Mouse (Mus musculus) CH12.LX (cell line): ENCODE measurements around the gene Igsf21. TPM values are rescaled to one million over a fixed set of nuclear protein-coding genes. Genes with fewer than 3 reads are reported as not detected.

Experiments
- DNase-seq: peaks from one replicate; pipeline ENCODE4 v3.0.0-alpha.2; 2013; ENCODE audit errors: extremely low read depth
- H3K27ac ChIP-seq: 2 replicates; pipeline ENCODE4 v1.5.1; 2012; ENCODE audit warnings: low read depth, mild to moderate bottlenecking, control low read depth, moderate library complexity; ENCODE audit not compliant: insufficient read depth
- H3K27me3 ChIP-seq: replicated peaks from 2 replicates; pipeline ENCODE3; 2012; ENCODE audit warnings: inconsistent platforms
- H3K36me3 ChIP-seq, 2 experiments: replicated peaks in 1 of 2; 2 replicates each; pipeline versions ENCODE3 to v1.6.1; 2012; ENCODE audit warnings: inconsistent platforms in 1 of 2, low read length in 1 of 2, mild to moderate bottlenecking in 1 of 2, mixed read lengths in 1 of 2, moderate library complexity in 1 of 2; ENCODE audit not compliant: control insufficient read depth in 1 of 2, insufficient read depth in 1 of 2
- H3K4me1 ChIP-seq, 2 experiments: 2 replicates each; pipeline ENCODE4 v1.6.1; 2012; ENCODE audit warnings: inconsistent platforms in 1 of 2, moderate library complexity in 1 of 2; ENCODE audit not compliant: insufficient read depth in 2 of 2, control insufficient read depth in 1 of 2
- H3K4me2 ChIP-seq: 2 replicates; pipeline ENCODE4 v1.6.1; 2012; ENCODE audit warnings: low read depth, mild to moderate bottlenecking, control low read depth; ENCODE audit not compliant: poor library complexity, insufficient read depth, severe bottlenecking
- H3K4me3 ChIP-seq, 3 experiments: fragments of 150-350 bp in 1 of 3; sonication (generic) in 1 of 3; replicated peaks in 1 of 3; 2 replicates each; pipeline versions ENCODE3 to v1.5.1; 2011 to 2012; ENCODE audit warnings: low read depth in 2 of 3, low read length in 2 of 3, mild to moderate bottlenecking in 2 of 3, moderate library complexity in 2 of 3, control low read depth in 1 of 3, improper control_type of control experiment in 1 of 3, inconsistent platforms in 1 of 3, mixed read lengths in 1 of 3; ENCODE audit not compliant: poor library complexity in 1 of 3
- H3K79me2 ChIP-seq: replicated peaks from 2 replicates; pipeline ENCODE4 v1.6.1; 2012; ENCODE audit warnings: mild to moderate bottlenecking, moderate library complexity; ENCODE audit not compliant: control insufficient read depth, poor library complexity, insufficient read depth, severe bottlenecking; ENCODE audit errors: extremely low read depth
- H3K9ac ChIP-seq: 2 replicates; pipeline ENCODE4 v1.6.1; 2012; ENCODE audit warnings: low read depth, mild to moderate bottlenecking, control low read depth, moderate library complexity; ENCODE audit not compliant: insufficient read depth
- H3K9me3 ChIP-seq: replicated peaks from 2 replicates; pipeline ENCODE3; 2012; ENCODE audit warnings: low read length, inconsistent platforms, mixed read lengths
- CTCF ChIP-seq, 2 experiments: IDR thresholded peaks in 1 of 2; conservative IDR thresholded peaks in 1 of 2; 2 replicates each; pipeline ENCODE4 v1.5.1; 2011 to 2012; ENCODE audit warnings: low read depth in 2 of 2, low read length in 2 of 2, improper control_type of control experiment in 1 of 2, inconsistent platforms in 1 of 2, mild to moderate bottlenecking in 1 of 2, moderate library complexity in 1 of 2
- ELF1 ChIP-seq: IDR thresholded peaks from 2 replicates; pipeline ENCODE4 v1.6.1; 2014; ENCODE audit warnings: low read depth, mild to moderate bottlenecking, inconsistent platforms, low read length, improper control_type of control experiment
- EP300 ChIP-seq: IDR thresholded peaks from 2 replicates; pipeline ENCODE4 v1.6.1; 2011; ENCODE audit warnings: low read length, improper control_type of control experiment
- ETS1 ChIP-seq: conservative IDR thresholded peaks from 2 replicates; pipeline ENCODE4 v1.6.1; 2012; ENCODE audit warnings: low read depth, mild to moderate bottlenecking, inconsistent platforms, low read length, improper control_type of control experiment, moderate library complexity
- GABPA ChIP-seq: IDR thresholded peaks from 2 replicates; pipeline ENCODE4 v1.6.1; 2012; ENCODE audit warnings: low read depth, low read length, improper control_type of control experiment, inconsistent platforms; ENCODE audit not compliant: insufficient replicate concordance
- IRF4 ChIP-seq: IDR thresholded peaks from 2 replicates; pipeline ENCODE4 v1.6.1; 2014; ENCODE audit warnings: low read depth, mild to moderate bottlenecking, inconsistent platforms, low read length, improper control_type of control experiment
- KAT2A ChIP-seq: IDR thresholded peaks from 2 replicates; pipeline ENCODE4 v1.6.1; 2012; ENCODE audit warnings: low read length, improper control_type of control experiment, inconsistent platforms; ENCODE audit not compliant: insufficient replicate concordance
- MAX ChIP-seq: IDR thresholded peaks from 2 replicates; pipeline ENCODE4 v1.6.1; 2011; ENCODE audit warnings: low read length, improper control_type of control experiment
- MAZ ChIP-seq: IDR thresholded peaks from 2 replicates; pipeline ENCODE4 v1.6.1; 2012; ENCODE audit warnings: low read depth, mild to moderate bottlenecking, inconsistent platforms, low read length, improper control_type of control experiment, moderate library complexity
- MXI1 ChIP-seq: IDR thresholded peaks from 2 replicates; pipeline ENCODE4 v1.6.1; 2011; ENCODE audit warnings: mild to moderate bottlenecking, low read depth, low read length, improper control_type of control experiment
- MYC ChIP-seq: IDR thresholded peaks from 2 replicates; pipeline ENCODE4 v1.6.1; 2011; ENCODE audit warnings: low read depth, mild to moderate bottlenecking, improper control_type of control experiment, low read length
- NELFE ChIP-seq: IDR thresholded peaks from 2 replicates; pipeline ENCODE4 v1.6.1; 2011; ENCODE audit warnings: low read depth, low read length, improper control_type of control experiment
- NRF1 ChIP-seq: IDR thresholded peaks from 2 replicates; pipeline ENCODE4 v1.6.1; 2014; ENCODE audit warnings: low read depth, mild to moderate bottlenecking, inconsistent platforms, low read length, improper control_type of control experiment, moderate library complexity
- RCOR1 ChIP-seq: conservative IDR thresholded peaks from 2 replicates; pipeline ENCODE4 v1.6.1; 2012; ENCODE audit warnings: low read depth, mild to moderate bottlenecking, inconsistent platforms, low read length, improper control_type of control experiment
- SIN3A ChIP-seq: IDR thresholded peaks from 2 replicates; pipeline ENCODE4 v1.6.1; 2012; ENCODE audit warnings: low read length, improper control_type of control experiment, inconsistent platforms
- SMC3 ChIP-seq: IDR thresholded peaks from 2 replicates; pipeline ENCODE4 v1.6.1; 2011; ENCODE audit warnings: low read depth, low read length, improper control_type of control experiment
- TCF12 ChIP-seq: IDR thresholded peaks from 2 replicates; pipeline ENCODE4 v1.6.1; 2014; ENCODE audit warnings: low read depth, mild to moderate bottlenecking, inconsistent platforms, low read length, improper control_type of control experiment
- USF1 ChIP-seq: IDR thresholded peaks from 2 replicates; pipeline ENCODE4 v1.6.1; 2014; ENCODE audit warnings: low read depth, mild to moderate bottlenecking, inconsistent platforms, low read length, improper control_type of control experiment
- ZKSCAN1 ChIP-seq: IDR thresholded peaks from 2 replicates; pipeline ENCODE4 v1.6.1; 2012; ENCODE audit warnings: low read depth, inconsistent platforms, low read length, improper control_type of control experiment, borderline replicate concordance
- ZNF384 ChIP-seq: IDR thresholded peaks from 2 replicates; pipeline ENCODE4 v1.6.1; 2012; ENCODE audit warnings: low read depth, low read length, improper control_type of control experiment, inconsistent platforms
- dilution Hi-C: fragments of 300-500 bp; cut with MboI; formaldehyde crosslinking; loops from 2 replicates; pipeline ENCODE4 v1.14.3; 2020; ENCODE audit warnings: low sequenced_read_pairs; ENCODE audit not compliant: extremely low pct_unique_long_range_greater_than_20kb, extremely low pct_ligation_motif_present
- in situ Hi-C: fragments of 300-500 bp; cut with MboI; formaldehyde crosslinking; loops from 3 replicates; pipeline ENCODE4 v1.14.3; 2019; ENCODE audit warnings: low sequenced_read_pairs, low pct_ligation_motif_present, low pct_unique_long_range_greater_than_20kb, mixed read lengths
- polyA plus RNA-seq: library from polyadenylated mRNA; unstranded; fragments of >175 nt; gene quantifications from 2 replicates; pipeline ENCODE4 v1.2.1, GENCODE M21; 2012; ENCODE audit warnings: low read depth; ENCODE audit not compliant: insufficient read length
- total RNA-seq, 2 experiments: library from RNA; depleted of rRNA; stranded (reverse); fragments of 300-350 nt in 1 of 2; fragments of >200 nt in 1 of 2; gene quantifications; 2 replicates each; pipeline ENCODE4 v1.2.3; 2012 to 2014

Gene Igsf21
- total and polyA plus RNA-seq, 3 experiments, result not detected

- Histone ChIP-seq H3K4me3 (no peak overlapping the region), H3K27ac (no peak overlapping the region), H3K4me2 (no peak overlapping the region), H3K9me3 (peaks cover 84% of the 10 kb centered on the region), H3K9ac (no peak overlapping the region), H3K36me3 (no peaks in the 10 kb centered on the region), H3K4me1 (no peaks in the 10 kb centered on the region), H3K79me2 (no peaks in the 10 kb centered on the region), H3K27me3 (no peaks in the 10 kb centered on the region)
- DNase-seq, result no peak
- TF ChIP-seq RCOR1 (no peak), KAT2A (no peak), NRF1 (peak; percentile 39; the same call in 1 of the 2 replicates)
- dilution Hi-C loops (no loop called here), in situ Hi-C loops (no loop called here)
These were observed 211.4 kb downstream of the Igsf21 start for GRCm38 (mm10) chr4:140035232-140035631.

GRCm38 (mm10) chr4:140033394-140033793, 213.2 kb downstream of the Igsf21 start:
- Histone ChIP-seq H3K27ac (no peak overlapping the region), H3K27me3 (no peaks in the 10 kb centered on the region), H3K4me3 (no peak overlapping the region), H3K4me2 (no peak overlapping the region), H3K9me3 (peaks cover 83% of the 10 kb centered on the region), H3K36me3 (no peaks in the 10 kb centered on the region), H3K9ac (no peak overlapping the region), H3K79me2 (no peaks in the 10 kb centered on the region), H3K4me1 (no peaks in the 10 kb centered on the region)
- dilution Hi-C loops (no loop called here), in situ Hi-C loops (no loop called here)
- DNase-seq, result no peak
- TF ChIP-seq NRF1 (no peak), CTCF (conservative IDR thresholded peaks at IDR 0.05 in 1 of 2, IDR thresholded peaks at IDR 0.05 in 1 of 2; ENCODE audit: low read depth in 2 of 2, low read length in 2 of 2) (peak; percentile 55 to 62; a peak in 3 of 4 replicates)

GRCm38 (mm10) chr4:140030415-140030814, 216.2 kb downstream of the Igsf21 start:
- H3K9me3 ChIP-seq, result peaks cover 91% of the 10 kb centered on the region
- dilution Hi-C loops, result no loop called here

GRCm38 (mm10) chr4:140030040-140030386, 216.6 kb downstream of the Igsf21 start:
- Histone ChIP-seq H3K4me1 (no peaks in the 10 kb centered on the region), H3K27ac (no peak overlapping the region), H3K9ac (no peak overlapping the region), H3K4me3 (no peak overlapping the region), H3K79me2 (no peaks in the 10 kb centered on the region), H3K36me3 (no peaks in the 10 kb centered on the region), H3K27me3 (no peaks in the 10 kb centered on the region), H3K4me2 (no peak overlapping the region), H3K9me3 (peaks cover 93% of the 10 kb centered on the region)
- no peak for DNase-seq
- in situ Hi-C loops (no loop called here), dilution Hi-C loops (no loop called here)
- TF ChIP-seq ZKSCAN1 (no peak), IRF4 (no peak), GABPA (no peak), SIN3A (no peak), TCF12 (no peak), EP300 (no peak), MAX (no peak), NELFE (no peak), ELF1 (no peak), MYC (no peak), ZNF384 (no peak), MXI1 (no peak), CTCF (conservative IDR thresholded peaks at IDR 0.05 in 1 of 2, IDR thresholded peaks at IDR 0.05 in 1 of 2; ENCODE audit: low read depth in 2 of 2, low read length in 2 of 2) (no peak), ETS1 (no peak)

More at GRCm38 (mm10) chr4:140030415-140030814, 216.2 kb downstream of the Igsf21 start:
- H3K27ac ChIP-seq, result no peak overlapping the region
- no peak for TF ChIP-seq ZKSCAN1
- TF ChIP-seq CTCF (conservative IDR thresholded peaks at IDR 0.05 in 1 of 2, IDR thresholded peaks at IDR 0.05 in 1 of 2; ENCODE audit: low read depth in 2 of 2, low read length in 2 of 2), result peak in 1 of 2 experiments; percentile 24; a peak in 2 of 4 replicates
- 0 out of 2 replicates have a peak, but pooled peaks have one; percentile 11 for TF ChIP-seq SMC3
- TF ChIP-seq MAZ, result no peak
- TF ChIP-seq ZNF384, result no peak
- TF ChIP-seq RCOR1, result no peak
- no peak for TF ChIP-seq USF1
- no peak overlapping the region for H3K4me3 ChIP-seq
- no peaks in the 10 kb centered on the region for H3K4me1 ChIP-seq
- DNase-seq, result no peak
- in situ Hi-C loops, result no loop called here
- no peaks in the 10 kb centered on the region for H3K27me3 ChIP-seq
- H3K36me3 ChIP-seq, result no peaks in the 10 kb centered on the region
- H3K9ac ChIP-seq, result no peak overlapping the region
- H3K4me2 ChIP-seq, result no peak overlapping the region
- no peaks in the 10 kb centered on the region for H3K79me2 ChIP-seq
